26 mouse cellular contexts compared by ENCODE assay signal in genomic region chr3:88395288-88395687, GRCm38 (mm10). TPM values are rescaled to one million over a fixed set of nuclear protein-coding genes. Genes with fewer than 3 reads are reported as not detected.
DNase-seq lines count a peak whose midpoint lies in the region; ATAC-seq lines count a peak whose summit lies in the region.
"Had no signal": no experiment of that assay in that cellular context is flagged by ENCODE, and none has a peak within 500 bp of the region (broad histone marks: within the 10 kb centered on the region; RNA-seq: fewer than 3 reads in every experiment).

No protein-coding gene starts in this region.

- DNase-seq in heart, adult 11 months, result peak; percentile 86
- DNase-seq in heart, adult 8-10 months (ENCODE audit: low spot score), result no peak
- peak; percentile 63 to 67 for DNase-seq in B cell, adult 2 months
- DNase-seq in splenic B cell, adult 2 months (ENCODE audit: low read depth, low spot score), result peak; percentile 87
- DNase-seq in frontal cortex, postnatal 14 days (ENCODE audit: low spot score in 2 of 2), result no peak
- DNase-seq in layer of hippocampus, adult 18-20 months (ENCODE audit: low spot score in 2 of 2), result no peak
- DNase-seq: adrenal gland, adult 2 months; cerebellum, adult 11-12 months; cerebellum, postnatal 25 days; gastrocnemius, postnatal 14 days; heart, adult 18-20 months; heart, postnatal 36 days; kidney, adult 2 months; kidney, postnatal 10 days; right cerebral cortex, postnatal 14 days had no signal

- no peaks in the 10 kb centered on the region for H3K27me3 ChIP-seq in splenic B cell, adult 2 months (ENCODE audit: control insufficient read depth, insufficient read depth, low read length, poor library complexity, severe bottlenecking)
- H3K27me3 ChIP-seq: embryonic facial prominence, embryonic 13.5 days; heart, embryonic 15.5 days; hindbrain, embryonic 13.5 days; limb, embryonic 13.5 days; liver, embryonic 15.5 days had no signal

- H3K36me3 ChIP-seq in splenic B cell, adult 2 months (ENCODE audit: control insufficient read depth, insufficient read depth, low read length, poor library complexity, severe bottlenecking), result peaks cover under 1% of the 10 kb centered on the region; the same call in 1 of the 2 replicates

- ATAC-seq in neutrophil, adult 5-6 weeks (ENCODE audit: extremely low read depth, insufficient number of reproducible peaks, low FRiP score, poor library complexity, severe bottlenecking), result peak; percentile 39
- ATAC-seq: forebrain, embryonic 14.5 days; midbrain, embryonic 16.5 days had no signal

RNA-seq across cellular contexts. Expression of gene Bglap, which starts 11.0 kb away (rescaled TPM):
- total RNA-seq in heart, adult 8-10 months (2022), result not detected
- total RNA-seq in neutrophil, adult 5-6 weeks (2017), result not detected in 2 replicates
- not detected for total RNA-seq in layer of hippocampus, adult 18-20 months (2021)
- total RNA-seq: gastrocnemius, postnatal 14 days; heart, adult 18-20 months; heart, postnatal 36 days; MEL had no signal

RNA-seq across cellular contexts. Expression of gene Pmf1, which starts 14.8 kb away (rescaled TPM):
- total RNA-seq in heart, adult 8-10 months (2022), result 10 to 100 TPM; 16.2 to 19.9 (median 16.7) TPM
- total RNA-seq in neutrophil, adult 5-6 weeks (2017), result 21.1 and 22.1 TPM in 2 replicates
- 1 to 10 TPM; 5.9 to 6.5 TPM for total RNA-seq in layer of hippocampus, adult 18-20 months (2021)

RNA-seq across cellular contexts. Expression of gene Bglap2, which starts 16.8 kb away (rescaled TPM):
- total RNA-seq in heart, adult 8-10 months (2022), result not detected
- not detected in 2 replicates for total RNA-seq in neutrophil, adult 5-6 weeks (2017)
- not detected for total RNA-seq in layer of hippocampus, adult 18-20 months (2021)
- total RNA-seq: adrenal gland, postnatal 4 days; gastrocnemius, postnatal 14 days; heart, adult 18-20 months; heart, postnatal 36 days; layer of hippocampus, postnatal 25 days; MEL had no signal

RNA-seq across cellular contexts. Expression of gene Bglap3, which starts 22.7 kb away (rescaled TPM):
- not detected for total RNA-seq in heart, adult 8-10 months (2022)
- total RNA-seq in neutrophil, adult 5-6 weeks (2017), result not detected in 2 replicates
- under 1 TPM; 0.23 to 0.97 TPM for total RNA-seq in layer of hippocampus, adult 18-20 months (2021)
- total RNA-seq: gastrocnemius, postnatal 14 days; heart, adult 18-20 months; heart, postnatal 36 days; MEL had no signal

RNA-seq across cellular contexts. Expression of gene Slc25a44, which starts 29.7 kb away (rescaled TPM):
- total RNA-seq in heart, adult 8-10 months (2022), result 10 to 100 TPM; 13.1 to 14.7 (median 14.1) TPM
- total RNA-seq in neutrophil, adult 5-6 weeks (2017), result 20.9 and 26.2 TPM in 2 replicates
- 10 to 100 TPM; 71.9 to 73.0 TPM for total RNA-seq in layer of hippocampus, adult 18-20 months (2021)

Comparison
In these comparisons a context has a peak if more than half of its experiments do, and no peak if none do; other contexts are left out.
1. DNase-seq: peak in heart, adult 11 months (single experiment), B cell, adult 2 months (2 of 2) and splenic B cell, adult 2 months (single experiment); none in heart, adult 8-10 months (single experiment), frontal cortex, postnatal 14 days (0 of 2) and layer of hippocampus, adult 18-20 months (0 of 2).